Mouse (Mus musculus) forebrain, embryonic 12.5 days (tissue): Measurements from ENCODE around the gene Zswim7. TPM values are rescaled to one million over a fixed set of nuclear protein-coding genes. Genes with fewer than 3 reads are reported as not detected.

ENCODE experiments used
- polyA plus RNA-seq: library from polyadenylated mRNA; unstranded; fragments of >200 nt; fragmentation: Nextera tagmentation; extraction: Ambion mirVana; gene quantifications from 2 replicates; pipeline ENCODE4 v1.2.1, GENCODE M21; 2016

Gene Zswim7
- polyA plus RNA-seq, 1 experiment from 2014 or later = 11.6 TPM

Other genes with a start within 250 kb of the Zswim7 start
- gene Adora2b, start 32.4 kb downstream of the Zswim7 start, polyA plus RNA-seq = 2.7 and 3.3 TPM in 2 replicates
- gene Ttc19, start 98 bp upstream of the Zswim7 start, polyA plus RNA-seq = 23.6 and 28.1 TPM in 2 replicates
- 10.2 and 10.8 TPM in 2 replicates for gene Pigl, start 177.1 kb upstream of the Zswim7 start, polyA plus RNA-seq
- gene Ncor1, start 177.2 kb upstream of the Zswim7 start, polyA plus RNA-seq = 202 and 222 TPM in 2 replicates